Mouse (Mus musculus) C2C12 (cell line): ENCODE data around the gene Appbp2.

Experiments
- CEBPB ChIP-seq: IDR thresholded peaks from one replicate; pipeline ENCODE4 v1.6.1; 2011; ENCODE audit warnings: low read depth, mild to moderate bottlenecking, control low read depth, moderate library complexity
- CTCF ChIP-seq: IDR thresholded peaks from one replicate; pipeline ENCODE4 v1.5.1; 2011; ENCODE audit not compliant: control insufficient read depth, insufficient read depth, insufficient read length
- FOSL1 ChIP-seq: IDR thresholded peaks from one replicate; pipeline ENCODE4 v1.8.0; 2011; ENCODE audit warnings: mild to moderate bottlenecking, low read length; ENCODE audit not compliant: poor library complexity, insufficient read depth, severe bottlenecking
- MAX ChIP-seq: IDR thresholded peaks from one replicate; pipeline ENCODE4 v1.6.1; 2011; ENCODE audit warnings: mild to moderate bottlenecking, control low read depth
- MYOD1 ChIP-seq: IDR thresholded peaks from one replicate; pipeline ENCODE4 v1.6.1; 2011; ENCODE audit warnings: low read depth; ENCODE audit not compliant: control insufficient read depth, insufficient read length
- MYOG ChIP-seq: IDR thresholded peaks from one replicate; pipeline ENCODE4 v1.6.1; 2011; ENCODE audit not compliant: control insufficient read depth, insufficient read length; ENCODE audit errors: extremely low read depth
- USF1 ChIP-seq: IDR thresholded peaks from one replicate; pipeline ENCODE4 v1.6.1; 2011; ENCODE audit warnings: low read depth, mild to moderate bottlenecking, control low read depth, moderate library complexity

DNA sequence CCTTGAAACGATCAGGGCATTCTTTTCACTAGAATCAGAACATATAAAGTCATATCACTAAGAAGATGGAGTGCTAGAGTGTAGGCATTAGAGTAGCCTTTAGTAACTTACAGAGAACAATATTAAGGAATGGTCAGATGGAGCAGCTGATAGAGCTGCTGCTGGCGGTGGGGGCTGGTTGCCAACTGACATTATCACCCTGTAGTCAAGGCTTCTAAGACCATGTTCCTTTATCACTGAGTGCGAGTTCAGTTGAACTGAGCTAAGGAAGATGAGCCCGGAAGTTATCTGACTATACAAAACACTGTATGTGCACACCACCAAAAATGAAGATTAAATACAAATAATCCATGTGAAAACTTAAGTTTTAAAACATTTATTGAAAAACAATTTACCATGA, 45.8 kb downstream of the Appbp2 start:
- no peak for TF ChIP-seq CTCF
- TF ChIP-seq MYOD1, result no peak
- no peak for TF ChIP-seq USF1
- no peak for TF ChIP-seq MAX
- no peak for TF ChIP-seq MYOG
- no peak for TF ChIP-seq CEBPB
- no peak for TF ChIP-seq FOSL1
